Comparison of ENCODE assay signal across 8 mouse cellular contexts in the genomic region with DNA sequence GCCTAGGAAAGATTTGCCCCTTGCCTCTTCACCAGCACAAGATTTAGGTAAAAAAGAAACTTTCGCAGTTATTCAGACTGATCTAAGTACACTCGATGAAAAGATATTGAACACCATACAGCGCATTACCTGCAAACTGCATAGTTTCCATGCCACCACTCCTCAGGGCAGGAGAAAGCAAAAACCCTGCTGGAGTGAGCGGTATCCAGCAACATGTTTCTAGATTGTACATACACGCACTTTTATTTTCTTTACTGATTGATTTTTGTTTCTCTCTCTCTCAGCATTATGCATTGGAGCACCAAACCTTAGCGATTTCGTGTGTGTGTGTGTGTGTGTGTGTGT. TPM values are rescaled to one million over a fixed set of nuclear protein-coding genes. Genes with fewer than 3 reads are reported as not detected.
A peak's percentile ranks its signal among the peaks of the same experiment; 100 is the strongest.
DNase-seq lines count a peak whose midpoint lies in the region; ATAC-seq and TF ChIP-seq lines count a peak whose summit lies in the region.

No protein-coding gene starts in this region.

- no peaks in the 10 kb centered on the region for H3K27me3 ChIP-seq in heart, postnatal 0 days (ENCODE audit: control insufficient read depth, insufficient read depth, low read length)
- H3K27me3 ChIP-seq in hindbrain, embryonic 15.5 days, result no peaks in the 10 kb centered on the region
- H3K27me3 ChIP-seq in midbrain, embryonic 14.5 days (ENCODE audit: control insufficient read depth, insufficient read depth, low read length), result no peaks in the 10 kb centered on the region

- TF ChIP-seq EP300 in heart, postnatal 0 days (IDR thresholded peaks at IDR 0.05; ENCODE audit: low read depth), result no peak

- H3K4me1 ChIP-seq in heart, postnatal 0 days (ENCODE audit: control insufficient read depth, insufficient read depth), result peaks cover 17% of the 10 kb centered on the region
- H3K4me1 ChIP-seq in brown adipose tissue, adult 24 weeks (ENCODE audit: control insufficient read depth, insufficient read depth, insufficient read length, low read length), result peaks cover 7% of the 10 kb centered on the region
- peaks cover 38% of the 10 kb centered on the region for H3K4me1 ChIP-seq in hindbrain, embryonic 15.5 days (replicated peaks)
- H3K4me1 ChIP-seq in midbrain, embryonic 14.5 days (ENCODE audit: control insufficient read depth, insufficient read depth, low read length), result peaks cover 22% of the 10 kb centered on the region

- no peak; the same call in 1 of the 2 replicates for ATAC-seq in heart, postnatal 0 days (ENCODE audit: insufficient read depth, low read depth)
- peak; percentile 75 for ATAC-seq in hindbrain, embryonic 15.5 days (ENCODE audit: low FRiP score, low read depth)
- peak; percentile 64 for ATAC-seq in midbrain, embryonic 14.5 days (ENCODE audit: low FRiP score, low TSS enrichment)

- no peak for TF ChIP-seq CTCF in heart, postnatal 0 days (IDR thresholded peaks at IDR 0.05; ENCODE audit: low read depth)

- no peak overlapping the region for H3K27ac ChIP-seq in heart, postnatal 0 days (ENCODE audit: low read depth)
- H3K27ac ChIP-seq in brown adipose tissue, adult 24 weeks (replicated peaks; ENCODE audit: low read depth, low read length), result no peak overlapping the region
- H3K27ac ChIP-seq in hindbrain, embryonic 15.5 days (replicated peaks), result peak overlapping the region; percentile 21; the same call in 1 of the 2 replicates
- no peak overlapping the region for H3K27ac ChIP-seq in midbrain, embryonic 14.5 days (replicated peaks; ENCODE audit: low read depth, low read length)

- WGBS in heart, postnatal 0 days, result 43% methylated on average over 7 of the region's 7 CpGs
- WGBS in hindbrain, embryonic 15.5 days, result 47% methylated on average over 7 of the region's 7 CpGs
- WGBS in midbrain, embryonic 14.5 days, result 51% methylated on average over 7 of the region's 7 CpGs

- 0 out of 2 replicates have a peak overlapping the region, but pooled peaks have one; percentile 97 for H3K9ac ChIP-seq in heart, postnatal 0 days (replicated peaks; ENCODE audit: low read depth, low read length)
- H3K9ac ChIP-seq in hindbrain, embryonic 15.5 days, result no peak overlapping the region
- peak overlapping the region; percentile 94; the same call in 1 of the 2 replicates for H3K9ac ChIP-seq in midbrain, embryonic 14.5 days (replicated peaks; ENCODE audit: low read length)

- DNase-seq in heart, postnatal 0 days (ENCODE audit: low spot score), result no peak
- no peak for DNase-seq in heart, adult 8-10 months (ENCODE audit: low spot score)
- no peak for DNase-seq in midbrain, embryonic 14.5 days
- DNase-seq in adrenal gland, postnatal 4 days (ENCODE audit: low spot score in 2 of 2), result no peak
- no peak for DNase-seq in spleen, postnatal 14 days (ENCODE audit: low spot score in 2 of 2)
- DNase-seq in retina, postnatal 1 day, result no peak

- H3K4me2 ChIP-seq in heart, postnatal 0 days (ENCODE audit: low read depth, low read length), result peak overlapping the region; percentile 100; the same call in 1 of the 2 replicates
- peak overlapping the region; percentile 92 for H3K4me2 ChIP-seq in hindbrain, embryonic 15.5 days
- peak overlapping the region; percentile 35 for H3K4me2 ChIP-seq in midbrain, embryonic 14.5 days (ENCODE audit: low read length)

- no peaks in the 10 kb centered on the region for H3K9me3 ChIP-seq in heart, postnatal 0 days (replicated peaks; ENCODE audit: control insufficient read depth, low read length)
- H3K9me3 ChIP-seq in hindbrain, embryonic 15.5 days, result no peaks in the 10 kb centered on the region
- H3K9me3 ChIP-seq in midbrain, embryonic 14.5 days (ENCODE audit: control insufficient read depth, low read length), result no peaks in the 10 kb centered on the region

- H3K4me3 ChIP-seq in heart, postnatal 0 days (ENCODE audit: low read depth, low read length), result peak overlapping the region; percentile 97
- peak overlapping the region; percentile 84 for H3K4me3 ChIP-seq in brown adipose tissue, adult 24 weeks (ENCODE audit: insufficient read depth, low read depth, low read length)
- H3K4me3 ChIP-seq in hindbrain, embryonic 15.5 days, result peak overlapping the region; percentile 86
- H3K4me3 ChIP-seq in midbrain, embryonic 14.5 days (replicated peaks; ENCODE audit: low read depth, low read length), result peak overlapping the region; percentile 94

- no peaks in the 10 kb centered on the region for H3K36me3 ChIP-seq in heart, postnatal 0 days (replicated peaks; ENCODE audit: control insufficient read depth, insufficient read depth, low read length)
- no peaks in the 10 kb centered on the region for H3K36me3 ChIP-seq in hindbrain, embryonic 15.5 days
- no peaks in the 10 kb centered on the region for H3K36me3 ChIP-seq in midbrain, embryonic 14.5 days (ENCODE audit: control insufficient read depth, insufficient read depth, low read length)

RNA-seq across cellular contexts. Expression of a gene that starts 0.3 kb away (rescaled TPM):
- 24.2 and 35.7 TPM in 2 replicates for total RNA-seq in heart, postnatal 0 days (2014; rRNA removed; ENCODE audit: low replicate concordance)
- 15.5 and 16.7 TPM in 2 replicates for polyA plus RNA-seq in heart, postnatal 0 days (2015; fragmentation: Nextera tagmentation; extraction: Ambion mirVana)
- 10 to 100 TPM; 10.9 to 15.4 (median 13.6) TPM for total RNA-seq in heart, adult 8-10 months (2022)
- 17.2 and 19.0 TPM in 2 replicates for polyA plus RNA-seq in brown adipose tissue, adult 24 weeks (2012; ENCODE audit: insufficient read depth, insufficient read length, missing spikeins)
- polyA plus RNA-seq in hindbrain, embryonic 15.5 days (2015; fragmentation: Nextera tagmentation; extraction: Ambion mirVana), result 48.3 and 53.3 TPM in 2 replicates
- polyA plus RNA-seq in midbrain, embryonic 14.5 days (2014; fragmentation: Nextera tagmentation; extraction: Ambion mirVana), result 43.1 and 53.9 TPM in 2 replicates
- 10 to 100 TPM; 43.7 to 48.6 TPM for total RNA-seq in adrenal gland, postnatal 4 days (2021)

Comparison
In these comparisons a context has a peak if more than half of its experiments do, and no peak if none do; other contexts are left out.
1. H3K4me2 ChIP-seq: peak in every context shown above with its lines; median percentile 100 in heart, postnatal 0 days; 92 in hindbrain, embryonic 15.5 days; 35 in midbrain, embryonic 14.5 days.